ENCODE assay signal across 26 mouse cellular contexts in genomic region chr5:92446736-92447135, GRCm38 (mm10).
"Had no signal": no experiment of that assay in that cellular context is flagged by ENCODE, and none has a peak within 500 bp of the region (broad histone marks: within the 10 kb centered on the region; RNA-seq: fewer than 3 reads in every experiment).

No protein-coding gene starts in this region.

- H3K27me3 ChIP-seq: embryonic facial prominence, embryonic 12.5 days; embryonic facial prominence, embryonic 13.5 days; embryonic facial prominence, embryonic 15.5 days; forebrain, embryonic 12.5 days; forebrain, embryonic 13.5 days; forebrain, embryonic 15.5 days had no signal

- H3K27ac ChIP-seq: embryonic facial prominence, embryonic 10.5 days; embryonic facial prominence, embryonic 12.5 days; embryonic facial prominence, embryonic 13.5 days; embryonic facial prominence, embryonic 15.5 days; forebrain, embryonic 10.5 days; forebrain, embryonic 12.5 days; forebrain, embryonic 13.5 days; forebrain, embryonic 15.5 days; gastrocnemius, adult 2 months; heart, adult 2 months had no signal

- DNase-seq: cerebellum, adult 2 months; cerebellum, adult 8-10 months; cerebellum, adult 9-10 months; cerebellum, adult 9-11 months; cerebellum, postnatal 10 days; cerebellum, postnatal 14 days; cerebellum, postnatal 25 days; cerebellum, postnatal 36 days; embryo, embryonic 11 days; forebrain, postnatal 0 days; gastrocnemius, adult 2 months; gastrocnemius, postnatal 10 days; gastrocnemius, postnatal 14 days; gastrocnemius, postnatal 25 days; gastrocnemius, postnatal 36 days; heart, adult 18-20 months; heart, adult 2 months had no signal

- H3K4me3 ChIP-seq: embryonic facial prominence, embryonic 10.5 days; embryonic facial prominence, embryonic 12.5 days; embryonic facial prominence, embryonic 13.5 days; embryonic facial prominence, embryonic 15.5 days; erythroblast, embryonic 14.5 days; forebrain, embryonic 10.5 days; forebrain, embryonic 12.5 days; forebrain, embryonic 13.5 days; forebrain, embryonic 15.5 days; gastrocnemius, adult 2 months; heart, adult 2 months had no signal

- H3K4me1 ChIP-seq: embryonic facial prominence, embryonic 10.5 days; embryonic facial prominence, embryonic 12.5 days; embryonic facial prominence, embryonic 13.5 days; embryonic facial prominence, embryonic 15.5 days; forebrain, embryonic 10.5 days; forebrain, embryonic 12.5 days; forebrain, embryonic 13.5 days; forebrain, embryonic 15.5 days had no signal

- H3K9me3 ChIP-seq: embryonic facial prominence, embryonic 10.5 days; embryonic facial prominence, embryonic 12.5 days; embryonic facial prominence, embryonic 13.5 days; embryonic facial prominence, embryonic 15.5 days; forebrain, embryonic 10.5 days; forebrain, embryonic 12.5 days; forebrain, embryonic 13.5 days; forebrain, embryonic 15.5 days had no signal
